15 mouse cellular contexts compared by ENCODE assay signal in genomic region chr6:54655471-54656095, GRCm38 (mm10). TPM values are rescaled to one million over a fixed set of nuclear protein-coding genes. Genes with fewer than 3 reads are reported as not detected.
DNase-seq lines count a peak whose midpoint lies in the region; ATAC-seq and TF ChIP-seq lines count a peak whose summit lies in the region.
"Had no signal": no experiment of that assay in that cellular context is flagged by ENCODE, and none has a peak within 500 bp of the region (broad histone marks: within the 10 kb centered on the region; RNA-seq: fewer than 3 reads in every experiment).

No protein-coding gene starts in this region.

- H3K27me3 ChIP-seq in liver, adult 2 months (ENCODE audit: control insufficient read depth, insufficient read depth, low read length): no peaks in the 10 kb centered on the region
- H3K27me3 ChIP-seq in liver, postnatal 0 days (ENCODE audit: insufficient read depth, low read length): no peaks in the 10 kb centered on the region
- no peaks in the 10 kb centered on the region for H3K27me3 ChIP-seq in forebrain, postnatal 0 days (ENCODE audit: insufficient read depth, low read length)
- H3K27me3 ChIP-seq: embryonic facial prominence, embryonic 12.5 days; hindbrain, embryonic 13.5 days; liver, embryonic 15.5 days had no signal

- H3K79me2 ChIP-seq in liver, adult 2 months (ENCODE audit: control insufficient read depth, insufficient read depth, low read length): no peaks in the 10 kb centered on the region

- WGBS in liver, adult 2 months: 66% methylated on average over 11 of the region's 11 CpGs
- WGBS in liver, postnatal 0 days (ENCODE audit: insufficient replicate concordance): 64% methylated on average over 11 of the region's 11 CpGs
- 88% methylated on average over 11 of the region's 11 CpGs for WGBS in forebrain, postnatal 0 days

- no peak overlapping the region for H3K4me3 ChIP-seq in liver, adult 2 months (ENCODE audit: insufficient read depth, low read depth, low read length)
- H3K4me3 ChIP-seq in liver, postnatal 0 days (ENCODE audit: low read depth, low read length): no peak overlapping the region
- H3K4me3 ChIP-seq in forebrain, postnatal 0 days (ENCODE audit: low read depth, low read length): no peak overlapping the region
- H3K4me3 ChIP-seq: embryonic facial prominence, embryonic 12.5 days; hindbrain, embryonic 13.5 days; liver, embryonic 15.5 days had no signal

- no peaks in the 10 kb centered on the region for H3K4me1 ChIP-seq in liver, adult 2 months (ENCODE audit: control insufficient read depth, insufficient read depth, low read length)
- H3K4me1 ChIP-seq in liver, postnatal 0 days (ENCODE audit: insufficient read depth): no peaks in the 10 kb centered on the region; the same call in 1 of the 2 replicates
- H3K4me1 ChIP-seq in forebrain, postnatal 0 days (ENCODE audit: insufficient read depth): no peaks in the 10 kb centered on the region
- H3K4me1 ChIP-seq: embryonic facial prominence, embryonic 12.5 days; hindbrain, embryonic 13.5 days; liver, embryonic 15.5 days had no signal

- no peak for TF ChIP-seq EP300 in liver, postnatal 0 days (IDR thresholded peaks at IDR 0.05; ENCODE audit: low read depth)

- no peak overlapping the region for H3K4me2 ChIP-seq in liver, postnatal 0 days (ENCODE audit: low read depth, low read length)
- H3K4me2 ChIP-seq in forebrain, postnatal 0 days (ENCODE audit: low read depth): no peak overlapping the region
- H3K4me2 ChIP-seq: embryonic facial prominence, embryonic 12.5 days; hindbrain, embryonic 13.5 days; liver, embryonic 15.5 days had no signal

- TF ChIP-seq CTCF in liver, adult 2 months (IDR thresholded peaks at IDR 0.05; ENCODE audit: low read depth, low read length): no peak
- no peak for TF ChIP-seq CTCF in liver, postnatal 0 days (IDR thresholded peaks at IDR 0.05; ENCODE audit: low read depth)
- no peak for TF ChIP-seq CTCF in forebrain, postnatal 0 days (IDR thresholded peaks at IDR 0.05; ENCODE audit: low read depth)

- no peaks in the 10 kb centered on the region for H3K9me3 ChIP-seq in liver, postnatal 0 days (ENCODE audit: low read length)
- no peaks in the 10 kb centered on the region for H3K9me3 ChIP-seq in forebrain, postnatal 0 days (ENCODE audit: low read length)
- H3K9me3 ChIP-seq: embryonic facial prominence, embryonic 12.5 days; hindbrain, embryonic 13.5 days; liver, embryonic 15.5 days had no signal

- DNase-seq in liver, adult 2 months (ENCODE audit: extremely low read depth, low read depth, low spot score): peak; percentile 31
- no peak for DNase-seq in liver, postnatal 0 days
- DNase-seq in adrenal gland, adult 8-10 months: peak; percentile 6
- peak; percentile 21 for DNase-seq in gastrocnemius, postnatal 14 days
- DNase-seq in lung, postnatal 36 days: peak; percentile 40
- DNase-seq in layer of hippocampus, adult 8-10 months (ENCODE audit: low spot score in 2 of 2): no peak
- DNase-seq in layer of hippocampus, postnatal 10 days (ENCODE audit: low spot score in 2 of 2): no peak
- no peak for DNase-seq in forebrain, postnatal 0 days
- DNase-seq: cerebellum, adult 9-10 months; midbrain, embryonic 14.5 days; right cerebral cortex, postnatal 14 days had no signal

- ATAC-seq in liver, postnatal 0 days: no peak
- ATAC-seq in forebrain, postnatal 0 days: no peak

- intact Hi-C loops in gastrocnemius, postnatal 14 days (cut with DNase I; ENCODE audit: low total_unique reads): no loop called here

- no peaks in the 10 kb centered on the region for H3K36me3 ChIP-seq in liver, adult 2 months (ENCODE audit: control insufficient read depth, insufficient read depth, low read length)
- H3K36me3 ChIP-seq in liver, postnatal 0 days (replicated peaks; ENCODE audit: insufficient read depth, low read length): no peaks in the 10 kb centered on the region
- no peaks in the 10 kb centered on the region for H3K36me3 ChIP-seq in forebrain, postnatal 0 days (ENCODE audit: insufficient read depth)
- H3K36me3 ChIP-seq: embryonic facial prominence, embryonic 12.5 days; hindbrain, embryonic 13.5 days; liver, embryonic 15.5 days had no signal

- no peak overlapping the region for H3K9ac ChIP-seq in liver, adult 2 months (ENCODE audit: low read depth, low read length)
- H3K9ac ChIP-seq in liver, postnatal 0 days (replicated peaks): no peak overlapping the region
- H3K9ac ChIP-seq in forebrain, postnatal 0 days: no peak overlapping the region
- H3K9ac ChIP-seq: embryonic facial prominence, embryonic 12.5 days; hindbrain, embryonic 13.5 days; liver, embryonic 15.5 days had no signal

- H3K27ac ChIP-seq in liver, adult 2 months (replicated peaks; ENCODE audit: insufficient read depth, low read depth, low read length): no peak overlapping the region
- H3K27ac ChIP-seq in liver, postnatal 0 days (ENCODE audit: low read depth): no peak overlapping the region
- no peak overlapping the region for H3K27ac ChIP-seq in forebrain, postnatal 0 days (ENCODE audit: low read depth, low read length)
- H3K27ac ChIP-seq: embryonic facial prominence, embryonic 12.5 days; hindbrain, embryonic 13.5 days; liver, embryonic 15.5 days; stomach, postnatal 0 days had no signal

- TF ChIP-seq POLR2A in liver, adult 2 months (IDR thresholded peaks at IDR 0.05; ENCODE audit: extremely low read depth, insufficient read depth, low read length): no peak

RNA-seq across cellular contexts. Expression of gene Mturn, which starts 25.8 kb away (rescaled TPM):
- 1.6 and 2.1 TPM in 2 replicates for total RNA-seq in liver, adult 2 months (2014; rRNA removed)
- 0.89 and 1.1 TPM in 2 replicates for polyA plus RNA-seq in liver, adult 2 months (2012; rRNA removed)
- polyA plus RNA-seq in liver, postnatal 0 days (2015; fragmentation: Nextera tagmentation; extraction: Ambion mirVana): 1.8 and 4.0 TPM in 2 replicates
- 10 to 100 TPM; 15.6 to 30.6 (median 20.3) TPM for total RNA-seq in adrenal gland, adult 8-10 months (2022)
- total RNA-seq in gastrocnemius, postnatal 14 days (2021): 1 to 10 TPM; 6.9 to 8.0 TPM
- 100 to 1,000 TPM; 113 to 141 (median 129) TPM for total RNA-seq in layer of hippocampus, adult 8-10 months (2022)
- total RNA-seq in layer of hippocampus, postnatal 10 days (2021): 100 to 1,000 TPM; 218 to 231 TPM
- total RNA-seq in forebrain, postnatal 0 days (2014; rRNA removed): 241 and 274 TPM in 2 replicates
- polyA plus RNA-seq in forebrain, postnatal 0 days (2015; fragmentation: Nextera tagmentation; extraction: Ambion mirVana): 92.8 and 107 TPM in 2 replicates

RNA-seq across cellular contexts. Expression of gene Fkbp14, which starts 58.5 kb away (rescaled TPM):
- total RNA-seq in liver, adult 2 months (2014; rRNA removed): 4.6 and 5.0 TPM in 2 replicates
- 2.0 and 2.4 TPM in 2 replicates for polyA plus RNA-seq in liver, adult 2 months (2012; rRNA removed)
- 1.7 and 2.3 TPM in 2 replicates for polyA plus RNA-seq in liver, postnatal 0 days (2015; fragmentation: Nextera tagmentation; extraction: Ambion mirVana)
- total RNA-seq in adrenal gland, adult 8-10 months (2022): 10 to 100 TPM; 27.0 to 38.9 (median 31.5) TPM
- 10 to 100 TPM; 14.4 to 14.7 TPM for total RNA-seq in gastrocnemius, postnatal 14 days (2021)
- total RNA-seq in layer of hippocampus, adult 8-10 months (2022): 10 to 100 TPM; 12.3 to 18.3 (median 13.7) TPM
- 10 to 100 TPM; 10.9 to 13.1 TPM for total RNA-seq in layer of hippocampus, postnatal 10 days (2021)
- total RNA-seq in forebrain, postnatal 0 days (2014; rRNA removed): 5.2 and 9.6 TPM in 2 replicates
- polyA plus RNA-seq in forebrain, postnatal 0 days (2015; fragmentation: Nextera tagmentation; extraction: Ambion mirVana): 4.1 and 4.5 TPM in 2 replicates

Comparison
In these comparisons a context has a peak if more than half of its experiments do, and no peak if none do; other contexts are left out.
1. DNase-seq: peak in liver, adult 2 months (single experiment), adrenal gland, adult 8-10 months (single experiment), gastrocnemius, postnatal 14 days (single experiment) and lung, postnatal 36 days (single experiment); none in liver, postnatal 0 days (single experiment), layer of hippocampus, adult 8-10 months (0 of 2), layer of hippocampus, postnatal 10 days (0 of 2) and forebrain, postnatal 0 days (single experiment).